ENCODE assay signal across 31 mouse cellular contexts in the genomic region with DNA sequence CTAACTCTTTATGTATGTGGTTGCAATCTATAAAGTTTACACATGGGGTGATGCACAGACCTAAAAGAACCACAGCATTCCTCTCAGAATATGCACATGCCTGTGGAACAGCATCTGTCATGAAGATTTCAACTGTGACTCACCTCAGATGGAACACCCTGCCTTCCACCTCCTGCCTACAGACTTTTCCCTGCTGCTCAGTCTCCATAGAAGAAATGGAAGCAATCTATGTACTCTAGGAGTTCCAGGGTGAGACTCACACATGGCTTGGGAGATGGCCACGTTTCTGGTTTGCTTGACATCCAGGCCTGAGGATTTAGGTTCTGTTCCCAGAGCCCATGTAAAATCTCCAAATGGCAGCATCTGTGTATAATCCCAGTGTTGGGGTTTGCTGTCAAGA.
DNase-seq lines count a peak whose midpoint lies in the region.
"Had no signal": no experiment of that assay in that cellular context is flagged by ENCODE, and none has a peak within 500 bp of the region (broad histone marks: within the 10 kb centered on the region; RNA-seq: fewer than 3 reads in every experiment).

No protein-coding gene starts in this region.

- no peaks in the 10 kb centered on the region for H3K9me3 ChIP-seq in heart, embryonic 10.5 days
- H3K9me3 ChIP-seq: embryonic facial prominence, embryonic 12.5 days; G1E; heart, embryonic 12.5 days; lung, embryonic 15.5 days; neural tube, embryonic 12.5 days had no signal

- no peaks in the 10 kb centered on the region for H3K36me3 ChIP-seq in heart, embryonic 10.5 days
- H3K36me3 ChIP-seq: embryonic facial prominence, embryonic 12.5 days; forebrain, embryonic 10.5 days; forebrain, embryonic 15.5 days; G1E; heart, embryonic 12.5 days; limb, embryonic 13.5 days; lung, embryonic 15.5 days; neural tube, embryonic 12.5 days had no signal

- H3K27ac ChIP-seq in heart, embryonic 10.5 days, result no peak overlapping the region
- H3K27ac ChIP-seq: embryonic facial prominence, embryonic 12.5 days; forebrain, embryonic 10.5 days; gastrocnemius, adult 2 months; hindbrain, embryonic 14.5 days; limb, embryonic 13.5 days; lung, embryonic 15.5 days; neural tube, embryonic 12.5 days had no signal

- 73% methylated on average over 1 of the region's 1 CpGs for WGBS in heart, embryonic 10.5 days

- H3K27me3 ChIP-seq in heart, embryonic 10.5 days (ENCODE audit: insufficient read depth, poor library complexity, severe bottlenecking), result no peaks in the 10 kb centered on the region
- H3K27me3 ChIP-seq: embryonic facial prominence, embryonic 12.5 days; forebrain, embryonic 15.5 days; heart, embryonic 12.5 days; limb, embryonic 13.5 days; lung, embryonic 15.5 days; neural tube, embryonic 12.5 days; Patski had no signal

- DNase-seq in heart, embryonic 10.5 days (ENCODE audit: low spot score), result peak; percentile 24
- DNase-seq in heart, postnatal 10 days, result no peak
- DNase-seq in right cerebral cortex, adult 18-20 months, result peak; percentile 49
- no peak for DNase-seq in right cerebral cortex, postnatal 14 days
- DNase-seq in brain, adult 2 months (ENCODE audit: low read depth, low spot score), result peak; percentile 80
- peak; percentile 43 to 46 for DNase-seq in left cerebral cortex, adult 9 months (ENCODE audit: low spot score in 2 of 2)
- DNase-seq in lung, postnatal 4 days, result no peak
- DNase-seq in cerebellum, adult 11 months, result no peak
- DNase-seq: adrenal gland, postnatal 10 days; cerebellum, adult 11-12 months; cerebellum, adult 9-11 months; embryo, embryonic 11 days; gastrocnemius, adult 2 months; gastrocnemius, postnatal 36 days; heart, adult 18-20 months; kidney, adult 11 months; kidney, postnatal 36 days; layer of hippocampus, postnatal 36 days; thymus, postnatal 25 days had no signal

- no peak overlapping the region for H3K4me3 ChIP-seq in heart, embryonic 10.5 days
- H3K4me3 ChIP-seq: embryonic facial prominence, embryonic 12.5 days; forebrain, embryonic 10.5 days; forebrain, embryonic 15.5 days; gastrocnemius, adult 2 months; heart, embryonic 12.5 days; layer of hippocampus, adult 2 months; limb, embryonic 13.5 days; lung, embryonic 15.5 days; myocyte; neural tube, embryonic 12.5 days had no signal

- intact Hi-C loops in heart, postnatal 10 days (cut with DNase I), result no loop called here

- H3K4me1 ChIP-seq in heart, embryonic 10.5 days, result no peaks in the 10 kb centered on the region
- H3K4me1 ChIP-seq: embryonic facial prominence, embryonic 12.5 days; forebrain, embryonic 10.5 days; forebrain, embryonic 15.5 days; heart, embryonic 12.5 days; limb, embryonic 13.5 days; lung, embryonic 15.5 days; neural tube, embryonic 12.5 days had no signal

Comparison
In these comparisons a context has a peak if more than half of its experiments do, and no peak if none do; other contexts are left out.
1. DNase-seq: peak in heart, embryonic 10.5 days (single experiment), right cerebral cortex, adult 18-20 months (single experiment), brain, adult 2 months (single experiment) and left cerebral cortex, adult 9 months (2 of 2); none in heart, postnatal 10 days (0 of 2), right cerebral cortex, postnatal 14 days (single experiment), lung, postnatal 4 days (0 of 2) and cerebellum, adult 11 months (single experiment).